Mouse (Mus musculus) sigmoid colon, adult 10 weeks (tissue): Measurements from ENCODE around the gene Krtap26-1. TPM values are rescaled to one million over a fixed set of nuclear protein-coding genes. Genes with fewer than 3 reads are reported as not detected.

Experiments used
- polyA plus RNA-seq: library from polyadenylated mRNA; stranded (reverse); fragments of 350-450 nt; fragmentation: Illumina TruSeq; extraction: RNeasy Lipid Tissue Mini Kit (QIAGEN cat#74804); gene quantifications from one replicate; pipeline ENCODE4 v1.2.3, GENCODE M21; 2014; ENCODE audit warnings: low read depth, low replicate concordance

Gene Krtap26-1
- not detected for polyA plus RNA-seq

GRCm38 (mm10) chr16:88647358-88647846, at the start of gene Krtap26-1:
Gene Krtap26-1 (minus strand): TSS chr16:88647796.

GRCm38 (mm10) chr16:88671571-88671970, 24.0 kb upstream of the Krtap26-1 start, which contains the start of gene Krtap27-1:
Gene Krtap27-1 (minus strand): TSS chr16:88671671.

GRCm38 (mm10) chr16:88627566-88627965, 20.0 kb downstream of the Krtap26-1 start, which contains the start of gene 2310079G19Rik:
Gene 2310079G19Rik (minus strand): TSS chr16:88627666.

GRCm38 (mm10) chr16:88611922-88612321, 35.7 kb downstream of the Krtap26-1 start, which contains the start of gene Krtap24-1:
Gene Krtap24-1 (minus strand): TSS chr16:88612279.

Other genes starting within 250 kb of the Krtap26-1 start
- not detected for gene Cldn17, start 140.8 kb downstream of the Krtap26-1 start, polyA plus RNA-seq
- 361 TPM for gene Cldn8, start 84.6 kb downstream of the Krtap26-1 start, polyA plus RNA-seq
- gene Krtap24-1, start 35.5 kb downstream of the Krtap26-1 start, polyA plus RNA-seq, result not detected
- gene 2310079G19Rik, start 20.1 kb downstream of the Krtap26-1 start, polyA plus RNA-seq, result 10.9 TPM
- gene Krtap27-1, start 23.9 kb upstream of the Krtap26-1 start, polyA plus RNA-seq, result not detected
- gene 2310061N02Rik, start 60.2 kb upstream of the Krtap26-1 start, polyA plus RNA-seq, result not detected
- gene Krtap13-1, start 81.1 kb upstream of the Krtap26-1 start, polyA plus RNA-seq, result not detected
- not detected for gene Krtap13, start 103.8 kb upstream of the Krtap26-1 start, polyA plus RNA-seq
- gene 2310034C09Rik, start 111.1 kb upstream of the Krtap26-1 start, polyA plus RNA-seq, result not detected
- gene 2310057N15Rik, start 126.4 kb upstream of the Krtap26-1 start, polyA plus RNA-seq, result not detected
- gene Gm5965, start 130.1 kb upstream of the Krtap26-1 start, polyA plus RNA-seq, result not detected
- gene Gm20741, start 164.4 kb upstream of the Krtap26-1 start, polyA plus RNA-seq, result not detected
- gene Krtap15, start 172.4 kb upstream of the Krtap26-1 start, polyA plus RNA-seq, result not detected
- not detected for gene Krtap14, start 178.3 kb upstream of the Krtap26-1 start, polyA plus RNA-seq
- gene Krtap19-1, start 221.6 kb upstream of the Krtap26-1 start, polyA plus RNA-seq, result not detected
- gene Krtap19-2, start 226.5 kb upstream of the Krtap26-1 start, polyA plus RNA-seq, result not detected
- gene Krtap19-3, start 230.2 kb upstream of the Krtap26-1 start, polyA plus RNA-seq, result not detected
- gene Krtap19-4, start 237.3 kb upstream of the Krtap26-1 start, polyA plus RNA-seq, result not detected
- not detected for gene Krtap19-5, start 248.7 kb upstream of the Krtap26-1 start, polyA plus RNA-seq